Mouse (Mus musculus) neural tube, embryonic 14.5 days (tissue): ENCODE data around the gene Utp15. TPM values are rescaled to one million over a fixed set of nuclear protein-coding genes. Genes with fewer than 3 reads are reported as not detected.

Source experiments
- ATAC-seq: fragments of 200-750 bp; cut with Nextera tagmentation; 2 replicates; pipeline ENCODE4 v1.8.0; 2017; ENCODE audit warnings: low read depth, mild to moderate bottlenecking, moderate TSS enrichment, moderate library complexity
- H3K27ac ChIP-seq: fragments of 300-500 bp; sonication (generic); 2 replicates; pipeline ENCODE4 v1.5.1; 2014; ENCODE audit warnings: low read depth, mild to moderate bottlenecking, control low read depth, low read length, moderate library complexity, mixed read lengths
- H3K27me3 ChIP-seq: fragments of 300-500 bp; sonication (generic); 2 replicates; pipeline ENCODE4 v1.6.1; 2014; ENCODE audit warnings: low read length; ENCODE audit not compliant: control insufficient read depth, insufficient read depth
- H3K36me3 ChIP-seq: fragments of 300-500 bp; sonication (generic); 2 replicates; pipeline ENCODE4 v1.6.1; 2014; ENCODE audit warnings: low read length, mixed read lengths; ENCODE audit not compliant: control insufficient read depth, insufficient read depth
- H3K4me1 ChIP-seq: fragments of 300-500 bp; sonication (generic); 2 replicates; pipeline ENCODE4 v1.6.1; 2014; ENCODE audit warnings: low read length; ENCODE audit not compliant: control insufficient read depth, insufficient read depth
- H3K4me2 ChIP-seq: fragments of 300-500 bp; sonication (generic); 2 replicates; pipeline ENCODE4 v1.6.1; 2014; ENCODE audit warnings: mild to moderate bottlenecking, low read depth, low read length, control low read depth
- H3K4me3 ChIP-seq: fragments of 300-500 bp; sonication (generic); 2 replicates; pipeline ENCODE4 v1.5.1; 2014; ENCODE audit warnings: low read depth, low read length, control low read depth, mixed read lengths
- H3K9ac ChIP-seq: fragments of 300-500 bp; sonication (generic); replicated peaks from 2 replicates; pipeline ENCODE4 v1.6.1; 2014; ENCODE audit warnings: low read depth, mild to moderate bottlenecking, control low read depth, low read length, mixed read lengths
- H3K9me3 ChIP-seq: fragments of 300-500 bp; sonication (generic); 2 replicates; pipeline ENCODE4 v1.6.1; 2016; ENCODE audit warnings: low read length; ENCODE audit not compliant: control insufficient read depth
- WGBS: fragments of 180-500 bp; shearing (Covaris S2); extraction: QIAGEN DNeasy Blood & Tissue Kit; methylation state at CpG from one replicate; pipeline ENCODE4 v1.1.7; 2014; 5-methylcytosine and 5-hydroxymethylcytosine counted together
- polyA plus RNA-seq: library from polyadenylated mRNA; unstranded; fragments of >200 nt; fragmentation: Nextera tagmentation; extraction: Ambion mirVana; gene quantifications from 2 replicates; pipeline ENCODE4 v1.2.1, GENCODE M21; 2014

The Utp15 gene
- polyA plus RNA-seq, 1 experiment from 2014 or later = 32.1 TPM

GRCm38 (mm10) chr13:98274023-98274422 is 11.2 kb upstream of the Utp15 start:
- H3K27me3 ChIP-seq = no peaks in the 10 kb centered on the region
- no peak for ATAC-seq
- WGBS = 93% methylated on average over 9 of the region's 9 CpGs
- peaks cover 54% of the 10 kb centered on the region for H3K36me3 ChIP-seq
- H3K4me1 ChIP-seq = no peaks in the 10 kb centered on the region
- H3K4me3 ChIP-seq = no peak overlapping the region
- no peak overlapping the region for H3K9ac ChIP-seq
- H3K4me2 ChIP-seq = no peak overlapping the region
- H3K9me3 ChIP-seq = no peaks in the 10 kb centered on the region
- H3K27ac ChIP-seq = no peak overlapping the region

- Histone ChIP-seq H3K4me1 (peaks cover 11% of the 10 kb centered on the region), H3K4me3 (peak overlapping the region; percentile 87; the same call in 1 of the 2 replicates), H3K27ac (no peak overlapping the region), H3K36me3 (peaks cover 12% of the 10 kb centered on the region; the same call in 1 of the 2 replicates), H3K9me3 (no peaks in the 10 kb centered on the region), H3K27me3 (no peaks in the 10 kb centered on the region), H3K9ac (peak overlapping the region; percentile 81), H3K4me2 (peak overlapping the region; percentile 59)
- WGBS = 19% methylated on average over 5 of the region's 5 CpGs
- ATAC-seq = no peak
Observed at GRCm38 (mm10) chr13:98264111-98264510, 1.3 kb upstream of the Utp15 start.

- peak overlapping the region; percentile 87 for H3K4me3 ChIP-seq
- H3K36me3 ChIP-seq = peaks cover 10% of the 10 kb centered on the region; the same call in 1 of the 2 replicates
- peak overlapping the region; percentile 86 for H3K27ac ChIP-seq
- 1% methylated on average over 16 of the region's 16 CpGs for WGBS
- peaks cover 11% of the 10 kb centered on the region for H3K4me1 ChIP-seq
- H3K27me3 ChIP-seq = no peaks in the 10 kb centered on the region
- ATAC-seq = peak; percentile 50
- no peaks in the 10 kb centered on the region for H3K9me3 ChIP-seq
- H3K4me2 ChIP-seq = peak overlapping the region; percentile 59
- peak overlapping the region; percentile 81 for H3K9ac ChIP-seq
Observed at GRCm38 (mm10) chr13:98263458-98263987, 682 bp upstream of the Utp15 start.

GRCm38 (mm10) chr13:98254921-98255320 is 7.9 kb downstream of the Utp15 start:
- peaks cover 69% of the 10 kb centered on the region for H3K36me3 ChIP-seq
- H3K4me3 ChIP-seq = no peak overlapping the region
- no peaks in the 10 kb centered on the region for H3K27me3 ChIP-seq
- H3K4me2 ChIP-seq = no peak overlapping the region
- ATAC-seq = no peak
- no peak overlapping the region for H3K27ac ChIP-seq
- H3K9me3 ChIP-seq = no peaks in the 10 kb centered on the region
- 72% methylated on average over 9 of the region's 9 CpGs for WGBS
- no peak overlapping the region for H3K9ac ChIP-seq
- no peaks in the 10 kb centered on the region for H3K4me1 ChIP-seq

- 0 out of 2 replicates have a peak, but pooled peaks cover under 1% of the 10 kb centered on the region for H3K4me1 ChIP-seq
- no peak for ATAC-seq
- no peaks in the 10 kb centered on the region for H3K9me3 ChIP-seq
- peaks cover 53% of the 10 kb centered on the region for H3K36me3 ChIP-seq
- H3K4me3 ChIP-seq = no peak overlapping the region
- WGBS = 86% methylated on average over 10 of the region's 10 CpGs
- H3K4me2 ChIP-seq = no peak overlapping the region
- no peak overlapping the region for H3K27ac ChIP-seq
- H3K27me3 ChIP-seq = no peaks in the 10 kb centered on the region
- no peak overlapping the region for H3K9ac ChIP-seq
Observed at GRCm38 (mm10) chr13:98249594-98249993, 13.2 kb downstream of the Utp15 start.

- Histone ChIP-seq H3K27ac (no peak overlapping the region), H3K4me1 (0 out of 2 replicates have a peak, but pooled peaks cover 4% of the 10 kb centered on the region), H3K4me2 (no peak overlapping the region), H3K36me3 (peaks cover 23% of the 10 kb centered on the region), H3K9ac (no peak overlapping the region), H3K9me3 (no peaks in the 10 kb centered on the region), H3K4me3 (no peak overlapping the region), H3K27me3 (no peaks in the 10 kb centered on the region)
- WGBS = 58% methylated on average over 7 of the region's 7 CpGs
- no peak for ATAC-seq
Observed at GRCm38 (mm10) chr13:98245386-98245785, 17.5 kb downstream of the Utp15 start.

GRCm38 (mm10) chr13:98244571-98245350 is 18.1 kb downstream of the Utp15 start:
- no peak overlapping the region for H3K4me2 ChIP-seq
- 60% methylated on average over 4 of the region's 5 CpGs for WGBS
- no peak overlapping the region for H3K4me3 ChIP-seq

GRCm38 (mm10) chr13:98241531-98242282 is 21.1 kb downstream of the Utp15 start:
- H3K4me1 ChIP-seq = 0 out of 2 replicates have a peak, but pooled peaks cover 4% of the 10 kb centered on the region

More at GRCm38 (mm10) chr13:98244571-98245350, 18.1 kb downstream of the Utp15 start:
- H3K27me3 ChIP-seq = no peaks in the 10 kb centered on the region
- no peak overlapping the region for H3K27ac ChIP-seq
- H3K9me3 ChIP-seq = no peaks in the 10 kb centered on the region
- H3K9ac ChIP-seq = no peak overlapping the region
- H3K36me3 ChIP-seq = peaks cover 17% of the 10 kb centered on the region
- 0 out of 2 replicates have a peak, but pooled peaks cover 4% of the 10 kb centered on the region for H3K4me1 ChIP-seq
- no peak for ATAC-seq

More at GRCm38 (mm10) chr13:98241531-98242282, 21.1 kb downstream of the Utp15 start:
- Histone ChIP-seq H3K27me3 (no peaks in the 10 kb centered on the region), H3K36me3 (no peaks in the 10 kb centered on the region), H3K9ac (no peak overlapping the region), H3K4me2 (no peak overlapping the region), H3K9me3 (no peaks in the 10 kb centered on the region), H3K4me3 (no peak overlapping the region), H3K27ac (no peak overlapping the region)
- WGBS = 74% methylated on average over 9 of the region's 9 CpGs
- ATAC-seq = no peak
